Mouse (Mus musculus) CD4-positive, CD25-positive, alpha-beta regulatory T cell, adult 9 weeks (primary cell): ENCODE results near the gene Zcchc18. TPM values are rescaled to one million over a fixed set of nuclear protein-coding genes. Genes with fewer than 3 reads are reported as not detected.

ENCODE experiments used
- polyA plus RNA-seq: library from polyadenylated mRNA; unstranded; fragments of 100-300 nt; shearing (Covaris generic); gene quantifications from one replicate; pipeline ENCODE4 v1.2.1, GENCODE M21; 2017

The Zcchc18 gene
- polyA plus RNA-seq: 46.4 TPM

GRCm38 (mm10) chrX:136992978-136993547, at the start of gene Zcchc18:
TSS of gene Zcchc18 (plus strand) at chrX:136993155.

GRCm38 (mm10) chrX:136975397-136975796, 17.6 kb upstream of the Zcchc18 start, which contains the start of gene Tmsb15b2:
TSS of gene Tmsb15b2 (minus strand) at chrX:136975497.

GRCm38 (mm10) chrX:136976424-136977084, 16.4 kb upstream of the Zcchc18 start, which contains the start of the genes Tmsb15l and Tmsb15b1:
TSS of gene Tmsb15l (minus strand) at chrX:136976869.
TSS of gene Tmsb15b1 (minus strand) at chrX:136976874.

GRCm38 (mm10) chrX:137038000-137038483, 45.1 kb downstream of the Zcchc18 start, which contains the start of gene Slc25a53:
TSS of gene Slc25a53 (minus strand) at chrX:137038302.

Other genes with a start within 250 kb of the Zcchc18 start
- gene Morf4l2, start 249.5 kb upstream of the Zcchc18 start, polyA plus RNA-seq: 99.9 TPM
- not detected for gene Glra4, start 213.0 kb upstream of the Zcchc18 start, polyA plus RNA-seq
- gene Plp1, start 170.5 kb upstream of the Zcchc18 start, polyA plus RNA-seq: 3.1 TPM
- not detected for gene Rab9b, start 124.4 kb upstream of the Zcchc18 start, polyA plus RNA-seq
- gene H2bfm, start 65.8 kb upstream of the Zcchc18 start, polyA plus RNA-seq: not detected
- gene Tmsb15b2, start 17.7 kb upstream of the Zcchc18 start, polyA plus RNA-seq: 58.8 TPM
- gene Tmsb15l, start 16.3 kb upstream of the Zcchc18 start, polyA plus RNA-seq: 2.9 TPM
- 29.9 TPM for gene Tmsb15b1, start 16.3 kb upstream of the Zcchc18 start, polyA plus RNA-seq
- gene Slc25a53, start 45.1 kb downstream of the Zcchc18 start, polyA plus RNA-seq: 16.2 TPM
- gene Fam199x, start 56.4 kb downstream of the Zcchc18 start, polyA plus RNA-seq: 3.1 TPM
- not detected for gene Esx1, start 128.9 kb downstream of the Zcchc18 start, polyA plus RNA-seq